Mouse (Mus musculus): ENCODE data around the gene Slc25a23.

DNA sequence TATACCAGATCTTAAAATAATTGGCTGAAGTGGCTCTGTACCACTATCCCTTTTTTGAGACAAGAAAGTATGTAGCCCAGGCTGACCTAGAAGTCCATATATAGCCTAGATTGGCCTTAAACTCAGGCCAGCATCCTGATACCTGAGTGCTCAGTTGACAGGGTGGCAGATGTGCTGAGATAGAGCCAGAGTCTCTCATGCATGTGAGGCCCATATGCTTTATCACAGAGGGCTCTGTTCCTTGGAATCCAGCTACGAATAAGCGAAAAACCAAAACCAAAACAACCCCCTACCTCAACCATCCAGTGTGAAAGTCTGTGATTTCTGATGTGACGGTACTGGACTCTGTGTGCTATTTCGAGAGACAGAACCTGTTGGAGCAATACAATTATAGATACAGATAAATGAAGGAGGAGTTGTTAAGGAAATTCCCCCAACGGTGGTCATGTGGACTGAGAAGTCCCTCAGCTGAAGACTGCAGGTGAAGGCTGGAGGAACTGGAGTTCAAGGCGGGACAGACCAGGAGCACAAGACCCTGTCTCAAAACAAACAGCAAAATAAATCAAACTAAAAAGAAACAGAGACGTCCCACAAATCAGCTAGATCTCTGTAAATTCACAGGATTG is 48.5 kb upstream of the Slc25a23 start:
- TF ChIP-seq POLR2AphosphoS2 (IDR thresholded peaks at IDR 0.05; ENCODE audit: insufficient read length, low read depth) (no peak), POLR2A (IDR thresholded peaks at IDR 0.05; ENCODE audit: insufficient read length, low read depth) (no peak), TCF12 (IDR thresholded peaks at IDR 0.05; ENCODE audit: insufficient read depth, poor library complexity, severe bottlenecking) (no peak), MAX (IDR thresholded peaks at IDR 0.05; ENCODE audit: low read depth) (no peak), MYOD1 (IDR thresholded peaks at IDR 0.05; ENCODE audit: control insufficient read depth in 1 of 3, insufficient read length in 2 of 3, low read depth in 2 of 3) (no peak), E2F4 (IDR thresholded peaks at IDR 0.05; ENCODE audit: insufficient read depth) (no peak), USF1 (IDR thresholded peaks at IDR 0.05; ENCODE audit: low read depth) (no peak), MYOG (IDR thresholded peaks at IDR 0.05; ENCODE audit: control insufficient read depth in 1 of 3, insufficient read depth in 1 of 3, insufficient read length in 2 of 3, low read depth in 2 of 3) (no peak), SRF (IDR thresholded peaks at IDR 0.05; ENCODE audit: control insufficient read depth, insufficient read length, low read depth) (no peak), CEBPB (IDR thresholded peaks at IDR 0.05; ENCODE audit: insufficient read depth, poor library complexity, severe bottlenecking) (no peak)
